Mouse (Mus musculus): ENCODE results near the gene Prr5l.

Prr5l gene

GRCm38 (mm10) chr2:101881471-101882162 is 1.2 kb downstream of the Prr5l start:
- DNase-seq (ENCODE audit: low spot score) = no peak

GRCm38 (mm10) chr2:101871179-101871578 is 11.6 kb downstream of the Prr5l start:
- DNase-seq (ENCODE audit: low spot score) = no peak

- DNase-seq (ENCODE audit: low spot score) = no peak
Observed at GRCm38 (mm10) chr2:101868683-101869082, 14.1 kb downstream of the Prr5l start.

DNA sequence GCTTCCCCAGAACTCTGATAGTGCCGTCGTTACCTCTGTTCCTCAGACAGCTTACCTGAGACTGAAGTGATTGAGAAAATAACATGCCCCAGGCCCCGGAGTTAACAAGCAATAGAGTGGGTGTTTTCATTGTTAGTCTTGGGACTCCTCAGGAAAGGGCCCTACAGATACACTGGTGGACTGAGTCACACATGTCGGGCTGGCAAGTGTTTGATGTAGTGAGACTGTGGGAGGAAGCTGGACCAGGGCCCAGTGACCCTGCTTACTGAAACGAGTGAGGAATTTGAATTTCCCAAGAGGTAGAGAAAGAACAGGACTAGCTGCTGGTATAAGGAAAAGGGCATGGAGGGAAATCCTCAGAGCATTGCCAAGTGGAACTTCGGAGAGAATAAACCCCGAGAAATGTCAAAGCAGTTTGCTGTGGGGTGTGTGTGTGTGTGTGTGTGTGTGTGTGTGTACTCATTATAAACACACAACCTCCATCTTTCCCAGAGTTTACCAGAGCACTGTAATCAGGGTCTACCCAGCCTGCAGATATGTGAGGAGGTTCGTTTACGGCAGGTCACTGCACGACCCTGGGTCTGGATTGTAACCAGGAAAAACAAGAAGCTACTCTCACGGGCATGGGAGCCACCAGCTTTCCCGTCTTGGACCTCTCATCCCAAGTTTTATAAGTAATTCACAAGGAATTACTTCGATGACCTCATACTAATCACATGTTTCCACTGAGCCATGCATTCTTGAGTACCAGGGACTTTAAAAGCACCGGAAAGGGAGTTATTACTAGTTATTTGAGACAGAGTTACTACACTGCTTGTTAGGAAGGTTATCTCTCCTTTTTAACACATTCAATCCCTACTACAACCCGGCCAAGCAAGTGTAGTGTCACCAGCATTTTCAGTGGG is 20.4 kb downstream of the Prr5l start:
- DNase-seq (ENCODE audit: low spot score) = no peak

- DNase-seq (ENCODE audit: low spot score) = no peak
Observed at GRCm38 (mm10) chr2:101860920-101861485, 21.8 kb downstream of the Prr5l start.

DNA sequence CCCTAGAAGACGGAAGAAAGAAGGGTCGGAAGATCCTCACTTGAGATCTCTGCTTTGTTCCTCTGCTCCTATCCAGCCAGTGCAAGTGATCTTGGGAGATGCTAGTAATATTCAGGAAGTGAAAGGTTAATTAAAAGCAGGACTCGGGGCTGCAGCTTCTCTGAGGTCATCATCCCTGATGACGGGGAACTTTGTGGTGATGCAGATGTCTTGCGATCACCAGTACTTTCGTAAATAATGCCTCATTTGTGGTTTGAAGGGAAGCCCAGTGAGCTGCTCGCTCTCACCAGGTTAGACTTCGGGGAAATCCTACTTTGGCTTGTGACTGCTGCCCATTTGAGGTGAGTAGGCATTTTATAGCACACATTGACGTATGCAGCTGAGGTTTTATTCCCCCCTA is 26.7 kb downstream of the Prr5l start:
- no peak for DNase-seq (ENCODE audit: low spot score)

DNA sequence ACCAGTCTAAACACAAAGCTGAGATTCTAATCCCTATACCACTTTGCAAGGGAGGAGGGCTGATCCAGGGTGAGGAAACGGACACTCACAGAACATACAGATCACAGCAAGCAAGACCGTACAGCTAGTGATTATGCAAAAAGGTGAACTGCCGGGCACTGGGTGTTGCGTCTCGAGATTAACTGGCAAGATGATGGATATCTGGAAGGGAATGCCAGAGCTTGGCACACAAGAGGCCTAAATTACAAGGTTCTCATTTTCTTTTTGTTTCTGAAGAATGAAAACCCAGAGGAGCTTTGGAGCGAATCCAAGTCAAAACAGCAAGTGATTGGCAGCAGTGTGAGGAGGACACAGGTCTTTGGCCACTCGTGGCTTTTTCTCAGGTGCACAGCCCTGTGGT is 28.0 kb downstream of the Prr5l start:
- DNase-seq (ENCODE audit: low spot score) = no peak

DNA sequence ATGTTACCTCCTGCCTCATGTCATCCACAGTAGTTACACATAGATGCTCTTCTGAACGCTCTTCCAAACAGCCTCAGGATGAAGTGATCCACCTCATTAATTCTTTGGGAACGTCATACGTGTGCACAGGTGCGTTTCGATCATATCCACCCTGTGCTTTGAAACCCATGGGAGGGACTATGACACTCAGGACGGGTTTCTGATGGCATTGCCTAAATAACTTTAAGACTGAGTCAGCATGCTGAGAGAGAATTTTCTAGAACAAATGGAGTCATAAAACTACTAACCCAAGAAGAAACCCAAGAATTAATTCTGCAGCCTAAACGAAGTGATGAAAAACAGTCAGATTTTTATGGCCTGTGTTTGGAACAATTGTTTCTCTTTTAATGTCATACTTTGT is 40.1 kb downstream of the Prr5l start:
- DNase-seq (ENCODE audit: low spot score) = no peak

GRCm38 (mm10) chr2:101834816-101835523 is 47.9 kb downstream of the Prr5l start:
- no peak for DNase-seq (ENCODE audit: low spot score)

DNA sequence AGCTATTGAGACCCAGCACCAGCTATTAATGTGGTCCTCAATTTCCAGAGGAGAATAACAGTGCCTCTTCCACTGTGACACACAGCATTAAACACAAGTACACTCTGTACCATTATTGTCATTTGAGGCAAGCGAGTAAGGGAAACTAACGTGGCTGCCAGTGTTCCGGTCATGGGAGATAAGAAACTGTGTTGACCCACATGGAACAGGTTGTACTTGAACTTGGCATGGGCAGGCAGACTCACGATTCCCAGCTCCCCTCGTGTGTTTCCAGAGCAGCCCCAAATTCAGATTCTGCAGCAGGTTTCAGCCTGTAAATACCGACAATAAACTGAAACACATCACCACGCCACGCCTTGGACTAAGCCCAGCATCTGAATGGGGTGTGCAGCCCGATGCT is 50.5 kb downstream of the Prr5l start:
- no peak for DNase-seq (ENCODE audit: low spot score)

DNA sequence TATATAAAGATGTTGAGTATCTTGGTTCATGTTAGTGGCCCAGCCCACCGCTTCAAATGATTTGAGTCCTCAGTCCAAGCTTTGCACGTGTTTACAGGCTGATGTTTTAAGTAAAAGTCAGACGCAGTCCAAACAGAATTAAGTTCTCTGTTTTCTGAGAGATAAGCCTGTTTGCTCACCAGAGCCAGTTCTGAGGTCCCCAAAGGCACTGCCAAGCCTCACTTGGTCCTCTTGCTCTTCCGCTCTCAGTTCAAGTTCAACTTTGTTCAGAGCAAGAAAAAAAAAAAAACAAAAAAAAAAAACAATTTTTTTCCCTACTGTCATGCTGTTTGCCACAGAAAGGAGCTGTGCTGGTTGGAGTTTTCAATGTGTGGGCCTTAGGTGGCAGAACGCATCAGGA is 51.0 kb downstream of the Prr5l start:
- DNase-seq (ENCODE audit: low spot score) = no peak

DNA sequence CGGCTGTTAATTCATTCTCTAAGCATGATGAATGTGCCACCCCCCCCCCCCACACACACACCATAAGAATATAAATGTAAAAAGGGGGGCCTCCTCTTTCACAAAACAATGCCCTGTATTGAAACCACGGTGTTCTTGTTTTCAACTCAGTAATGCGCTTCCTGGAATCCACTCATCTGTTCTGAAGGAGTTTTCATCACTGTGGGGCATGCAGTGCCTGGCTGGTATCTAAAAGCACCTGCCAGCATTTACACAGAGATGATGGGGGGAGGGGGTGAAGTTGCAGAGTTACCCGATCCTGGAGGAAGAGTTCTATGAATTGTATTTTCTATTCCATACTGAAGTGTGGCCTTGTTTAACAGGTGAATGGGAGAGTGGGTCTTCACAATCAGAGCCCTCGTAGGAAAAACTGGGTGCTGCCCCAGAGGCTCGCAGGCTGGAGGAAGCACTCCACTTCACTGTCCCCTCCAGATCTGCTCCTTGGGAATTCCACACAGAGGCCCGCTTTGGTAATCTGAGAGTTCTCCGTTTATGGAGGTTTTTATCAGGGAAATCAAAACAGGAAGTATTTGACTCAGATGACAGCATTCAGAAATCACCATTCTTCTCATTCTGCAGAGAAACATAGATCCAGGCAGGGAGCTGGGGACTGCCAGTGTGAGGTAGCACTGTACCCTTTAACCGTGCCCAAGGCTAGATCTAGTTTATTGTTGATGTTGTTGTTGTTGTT is 52.5 kb downstream of the Prr5l start:
- no peak for DNase-seq (ENCODE audit: low spot score)

DNA sequence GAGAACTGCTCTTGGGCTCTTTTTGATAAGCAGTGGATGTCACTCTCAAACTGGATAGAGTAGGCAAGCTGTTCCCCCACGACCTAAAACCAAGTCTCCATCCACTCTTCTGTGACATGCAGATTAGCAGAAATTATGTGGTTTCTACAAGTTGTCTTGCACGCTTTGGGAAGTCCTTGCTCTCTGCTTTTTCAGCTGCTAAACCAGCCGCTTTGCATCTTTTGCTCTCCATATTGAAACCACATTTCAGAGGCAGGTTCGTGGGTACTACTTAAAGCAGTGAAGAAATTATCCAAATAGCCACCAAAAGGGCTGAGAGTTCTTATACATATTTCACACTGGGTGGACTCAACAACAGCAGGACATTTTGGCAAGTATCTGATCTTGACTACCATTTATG is 53.8 kb downstream of the Prr5l start:
- DNase-seq (ENCODE audit: low spot score) = no peak

- no peak for DNase-seq (ENCODE audit: low spot score)
Observed at GRCm38 (mm10) chr2:101828057-101828643, 54.7 kb downstream of the Prr5l start.

DNA sequence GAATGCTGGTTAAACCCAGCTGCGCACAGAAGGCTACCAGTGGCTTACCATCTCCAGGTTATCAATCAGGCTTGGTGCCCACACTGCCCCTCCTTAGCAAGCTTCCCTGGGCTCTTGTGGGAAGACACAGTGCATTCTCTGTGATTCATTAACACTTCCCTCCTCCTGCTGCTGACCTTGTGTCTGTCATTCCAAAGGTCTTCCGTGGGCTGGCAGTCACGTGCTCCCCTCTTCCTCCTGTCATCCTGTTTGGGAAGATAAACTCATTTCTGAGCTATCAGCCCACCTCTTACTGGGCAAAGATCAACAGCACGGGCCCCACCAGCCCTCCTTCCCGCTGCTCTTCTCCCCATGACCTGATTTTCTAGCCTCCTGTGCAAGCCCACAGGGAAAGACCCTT is 55.2 kb downstream of the Prr5l start:
- DNase-seq (ENCODE audit: low spot score) = no peak

- DNase-seq (ENCODE audit: low spot score) = no peak
Observed at GRCm38 (mm10) chr2:101826950-101827600, 55.8 kb downstream of the Prr5l start.

DNA sequence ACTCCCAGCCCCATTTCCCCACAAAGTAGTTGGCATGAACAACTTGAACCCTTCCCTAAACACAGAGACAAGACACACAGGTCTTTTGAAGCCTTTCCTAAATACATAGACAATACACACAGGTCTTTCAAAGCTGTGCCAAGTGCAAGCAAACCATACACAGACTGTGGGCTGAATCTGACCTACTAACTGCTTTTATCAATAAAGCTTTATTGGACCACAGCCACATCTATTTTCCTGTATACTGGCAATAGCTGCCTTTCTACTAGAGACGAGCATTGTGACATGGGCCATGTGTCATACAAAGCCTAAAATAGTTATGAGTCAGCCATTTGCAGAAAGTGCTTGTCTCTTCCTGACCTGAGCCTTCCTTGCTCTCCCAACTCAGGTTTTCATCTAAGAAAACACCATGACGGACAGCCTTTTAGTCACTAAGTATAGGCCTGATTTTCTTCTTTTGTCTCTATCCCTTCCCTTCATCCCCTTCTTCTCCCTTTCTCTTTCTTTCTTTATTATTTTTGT is 56.6 kb downstream of the Prr5l start:
- no peak for DNase-seq (ENCODE audit: low spot score)

DNA sequence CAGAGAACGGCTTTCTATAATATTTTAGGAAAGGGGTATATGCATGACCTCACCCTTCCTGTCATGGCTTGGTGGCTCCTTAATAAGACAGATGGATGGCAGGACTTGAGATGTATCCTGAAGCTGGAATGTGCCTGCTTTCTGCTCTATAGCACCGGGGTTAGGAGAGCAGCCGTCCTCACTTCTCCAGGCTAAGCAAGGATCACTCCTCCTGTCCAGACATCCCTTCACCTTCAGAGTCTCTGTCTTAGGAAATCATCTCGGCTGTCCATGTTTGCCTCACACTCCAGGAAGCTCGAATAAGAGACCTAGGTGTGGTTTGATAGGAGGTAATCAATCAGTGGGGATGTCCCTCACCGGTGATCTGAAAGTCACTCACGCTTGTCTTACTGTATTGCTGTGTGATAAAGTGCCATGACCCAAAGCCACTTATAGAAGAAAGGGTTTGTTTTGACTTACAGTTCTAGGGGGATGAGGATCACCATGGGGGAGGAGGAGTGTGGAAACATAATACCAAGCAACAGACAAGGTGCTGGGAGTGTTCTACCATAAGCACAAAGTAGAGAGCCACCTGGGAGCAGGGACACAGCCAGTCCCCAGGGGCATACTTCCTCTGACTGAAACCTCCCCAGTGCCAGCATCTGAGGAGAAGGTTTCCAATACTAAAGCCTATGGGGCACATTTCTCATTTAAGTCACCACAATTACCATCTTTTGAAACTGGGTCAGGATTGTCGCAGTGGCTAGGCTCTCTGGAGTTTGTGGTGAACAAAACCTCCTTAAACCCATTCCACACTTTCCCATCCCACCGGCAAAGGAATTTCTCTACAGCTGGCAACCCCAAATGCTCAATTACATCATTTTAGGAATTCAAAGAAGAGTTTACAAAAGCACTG is 57.4 kb downstream of the Prr5l start:
- DNase-seq (ENCODE audit: low spot score) = no peak

DNA sequence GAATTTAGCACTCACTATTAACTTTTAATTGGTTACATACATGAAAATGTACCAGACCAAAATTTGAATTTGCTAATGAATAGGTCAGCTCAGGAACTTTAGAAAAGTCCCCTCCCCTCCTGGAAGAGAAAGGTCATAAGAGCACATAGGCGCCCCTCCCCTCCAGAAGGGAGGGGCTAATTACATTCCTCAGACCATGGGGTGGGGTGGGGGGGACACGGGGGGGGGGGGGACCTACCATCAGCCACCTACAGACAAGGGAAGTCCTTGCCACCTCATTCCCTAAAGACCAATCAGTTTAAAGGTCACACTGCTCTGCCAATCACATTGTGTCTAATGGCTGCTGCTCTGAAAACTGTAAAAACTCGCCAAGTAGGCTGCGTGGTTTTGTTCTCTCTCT is 59.0 kb downstream of the Prr5l start:
- no peak for DNase-seq (ENCODE audit: low spot score)

GRCm38 (mm10) chr2:101822785-101823184 is 60.0 kb downstream of the Prr5l start:
- no peak for DNase-seq (ENCODE audit: low spot score)
